Mouse (Mus musculus): ENCODE results near the gene Foxred2. TPM values are rescaled to one million over a fixed set of nuclear protein-coding genes. Genes with fewer than 3 reads are reported as not detected.
A peak's percentile ranks its signal among the peaks of the same experiment; 100 is the strongest.

The Foxred2 gene
- 10 to 100 TPM; 12.1 to 15.8 (median 14.5) TPM for total RNA-seq (2022)

DNA sequence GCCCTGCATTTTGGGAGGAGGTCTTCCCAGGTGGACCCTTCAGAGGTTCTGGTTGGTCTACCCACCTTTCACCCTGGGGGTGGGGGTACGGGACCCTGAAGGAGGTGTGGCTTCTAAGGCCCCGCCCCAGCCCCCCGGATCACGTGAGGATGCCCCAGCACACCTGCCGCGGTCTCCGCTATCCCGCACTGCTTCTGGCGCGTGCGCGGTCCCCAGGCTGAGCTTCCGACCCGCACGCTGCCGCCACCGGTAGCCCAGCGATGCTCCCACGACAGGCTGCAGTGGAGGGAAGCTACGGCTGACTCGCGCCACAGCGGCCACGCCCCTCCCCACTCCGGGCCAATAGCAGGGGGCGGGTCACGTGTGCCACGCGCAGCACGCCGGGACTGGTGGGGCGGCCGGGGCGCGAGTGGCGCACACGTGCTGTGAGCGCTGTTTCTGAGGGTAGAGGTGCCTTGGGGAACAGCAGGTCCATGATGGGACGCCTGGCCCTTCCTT lies at the start of gene Foxred2:
TSS of gene Foxred2 (minus strand) at position 319 of the 498 bp plus-strand sequence.
- peak; percentile 76 to 89 for DNase-seq (ENCODE audit: low spot score in 2 of 2)

DNA sequence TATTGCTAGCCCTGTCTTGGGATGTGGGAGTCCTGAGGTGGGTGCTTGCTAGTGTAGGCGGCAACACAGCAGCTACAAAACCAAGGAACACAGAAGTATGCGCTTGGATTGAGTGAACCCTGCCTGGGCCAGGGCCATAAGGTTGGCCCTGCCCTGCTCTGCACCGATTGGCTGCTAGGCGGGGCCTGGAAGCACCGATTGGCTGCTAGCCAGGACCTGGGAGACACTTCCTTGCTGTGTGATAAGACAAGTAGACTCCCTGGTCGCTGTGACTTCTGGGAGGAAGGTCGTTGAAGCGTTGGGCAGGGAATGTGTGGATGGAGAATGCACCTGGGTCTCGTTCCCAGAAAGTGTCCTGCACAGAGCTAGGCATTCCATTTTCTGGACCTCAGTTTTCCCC lies 47.4 kb upstream of the Foxred2 start:
- no peak for DNase-seq (ENCODE audit: low spot score in 2 of 2)

DNA sequence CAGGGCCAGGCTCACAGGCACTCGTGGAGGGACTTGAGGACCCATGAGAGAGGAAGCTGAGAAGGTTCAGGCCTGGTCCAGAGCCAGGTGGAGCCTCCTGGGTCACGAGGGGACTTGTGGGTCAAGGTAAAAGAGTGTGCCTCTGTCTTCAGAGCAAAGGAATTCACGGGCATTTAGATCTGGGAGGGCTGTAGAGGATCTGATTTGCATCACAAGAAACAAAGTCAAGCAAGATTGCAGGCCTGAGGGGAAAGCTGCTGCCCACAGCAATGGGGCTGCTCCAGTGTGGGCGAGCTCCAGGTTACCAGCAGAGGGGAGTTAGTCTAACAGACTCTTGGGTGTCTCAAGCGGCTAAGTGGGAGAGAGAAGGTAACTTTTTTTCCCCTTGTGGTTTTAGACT lies 44.9 kb upstream of the Foxred2 start:
- DNase-seq (ENCODE audit: low spot score in 2 of 2), result no peak

DNA sequence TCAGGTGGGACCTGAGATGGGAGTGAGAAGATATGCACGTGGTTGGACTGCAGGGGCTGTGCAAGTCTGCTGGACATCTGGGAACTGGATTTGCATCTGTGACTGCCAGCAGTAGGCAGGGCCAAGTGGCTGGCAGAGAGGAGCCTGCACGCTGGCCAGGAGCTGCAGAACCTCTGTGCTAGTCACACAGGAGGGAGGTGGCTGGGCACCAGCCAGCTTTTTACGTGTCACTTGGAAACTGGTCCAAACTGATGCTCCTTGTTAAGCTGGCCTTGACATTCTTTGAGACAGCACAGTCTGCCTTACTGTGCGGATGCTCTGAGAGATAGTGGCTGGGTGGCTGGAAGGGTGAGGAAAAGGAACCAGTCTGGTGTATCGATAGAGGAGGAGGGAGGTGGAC lies 32.0 kb upstream of the Foxred2 start:
- no peak for DNase-seq (ENCODE audit: low spot score in 2 of 2)

DNA sequence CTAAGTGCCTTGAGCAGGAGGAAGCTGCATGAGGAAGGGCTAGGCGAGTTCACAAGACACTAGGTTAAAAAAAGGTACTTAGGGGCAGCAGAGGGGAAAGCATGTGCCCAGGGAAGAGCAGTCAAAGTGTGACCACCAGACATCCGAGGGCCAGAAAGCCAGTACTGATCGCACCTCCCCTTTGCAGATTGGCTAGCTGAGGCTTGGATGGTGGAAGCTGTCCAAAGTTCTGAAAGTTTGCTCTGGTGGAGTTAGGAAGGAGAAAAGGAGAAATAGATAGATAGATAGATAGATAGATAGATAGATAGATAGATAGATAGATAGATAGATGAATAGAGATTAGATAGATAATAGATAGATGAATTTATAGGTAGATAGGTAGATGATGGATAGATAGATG lies 26.9 kb upstream of the Foxred2 start:
- no peak for DNase-seq (ENCODE audit: low spot score in 2 of 2)

DNA sequence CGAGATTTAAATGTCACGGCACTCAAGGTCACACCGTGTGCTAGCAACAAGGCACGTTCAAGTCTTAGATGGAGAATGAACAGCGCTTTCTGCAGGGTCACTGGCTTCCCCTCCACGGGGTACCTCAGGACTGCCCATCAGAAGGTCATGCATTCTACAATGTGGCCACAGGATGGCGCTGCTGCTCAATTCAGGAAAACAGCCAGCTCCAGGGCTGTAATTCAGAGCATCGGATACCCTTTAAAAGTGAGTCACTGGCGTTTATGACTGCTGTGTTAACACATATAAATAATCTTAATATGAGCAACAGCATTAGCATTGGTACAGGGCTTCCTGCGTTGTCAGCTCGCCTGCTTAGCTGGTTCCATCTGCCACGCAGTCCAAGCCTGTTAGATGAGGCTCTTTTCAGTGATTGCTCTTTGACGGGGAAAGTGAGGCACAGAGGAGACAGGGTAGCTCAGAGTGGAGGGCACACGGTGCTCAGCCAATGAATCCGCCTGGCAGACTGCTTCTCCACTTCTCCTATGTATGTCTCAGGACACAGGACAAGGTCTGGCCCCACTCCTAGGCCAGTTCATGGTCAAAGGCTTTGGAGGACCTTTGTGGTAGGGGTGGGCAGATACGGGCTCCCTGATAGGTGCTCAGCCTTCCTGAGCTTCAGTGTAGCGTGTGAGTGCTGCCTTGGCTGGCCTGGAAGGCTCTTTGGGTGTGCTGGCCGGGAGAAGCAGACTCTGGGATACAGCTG lies 25.8 kb upstream of the Foxred2 start:
- peak; percentile 44 to 82 for DNase-seq (ENCODE audit: low spot score in 2 of 2)

DNA sequence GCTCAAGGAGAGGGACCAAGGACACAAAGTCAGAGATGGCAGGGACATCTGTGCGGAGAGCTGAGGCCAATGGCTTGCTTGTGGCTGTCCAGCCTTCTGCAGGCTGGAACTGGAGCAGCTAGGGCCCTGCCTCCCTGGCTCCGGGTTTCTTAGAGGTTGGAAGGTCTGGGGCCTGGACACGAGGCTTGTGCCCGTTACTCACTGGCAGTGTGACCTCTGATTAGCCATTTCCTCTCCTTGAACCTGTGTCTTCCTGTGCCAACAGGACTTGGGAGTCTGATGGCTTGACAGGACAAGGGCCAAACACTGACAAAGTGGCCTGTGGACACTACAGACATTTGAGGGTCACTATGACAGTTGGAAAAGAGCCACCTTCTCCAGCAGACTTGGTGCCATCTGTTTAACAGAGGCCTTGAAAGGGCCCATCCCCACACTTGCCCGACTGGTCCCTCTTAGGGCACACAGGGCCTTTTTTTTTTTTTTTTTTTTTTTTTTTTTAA lies 24.7 kb upstream of the Foxred2 start:
- no peak for DNase-seq (ENCODE audit: low spot score in 2 of 2)

DNA sequence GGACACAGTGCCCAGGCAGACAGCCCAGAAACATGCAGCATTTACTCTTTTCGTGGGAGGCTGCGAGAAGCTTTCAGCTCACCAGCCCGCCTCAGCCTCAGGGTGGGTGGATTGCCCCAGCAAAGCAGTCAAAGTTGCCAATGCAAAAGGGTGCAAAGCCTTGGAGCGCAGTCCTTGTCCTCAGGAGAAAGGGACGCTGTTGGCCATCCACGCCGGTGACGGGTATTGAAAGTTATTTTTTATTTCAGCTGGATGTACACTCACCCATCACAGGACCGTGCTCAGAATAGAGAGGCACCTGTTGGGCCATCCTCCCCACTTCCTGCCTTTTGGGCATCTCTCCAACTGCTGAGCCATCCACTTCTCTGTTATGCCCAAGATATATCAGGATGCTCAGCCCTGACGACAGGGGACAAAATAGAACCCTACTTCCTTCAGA lies 22.9 kb upstream of the Foxred2 start:
- DNase-seq (ENCODE audit: low spot score in 2 of 2), result peak; percentile 43 to 75

DNA sequence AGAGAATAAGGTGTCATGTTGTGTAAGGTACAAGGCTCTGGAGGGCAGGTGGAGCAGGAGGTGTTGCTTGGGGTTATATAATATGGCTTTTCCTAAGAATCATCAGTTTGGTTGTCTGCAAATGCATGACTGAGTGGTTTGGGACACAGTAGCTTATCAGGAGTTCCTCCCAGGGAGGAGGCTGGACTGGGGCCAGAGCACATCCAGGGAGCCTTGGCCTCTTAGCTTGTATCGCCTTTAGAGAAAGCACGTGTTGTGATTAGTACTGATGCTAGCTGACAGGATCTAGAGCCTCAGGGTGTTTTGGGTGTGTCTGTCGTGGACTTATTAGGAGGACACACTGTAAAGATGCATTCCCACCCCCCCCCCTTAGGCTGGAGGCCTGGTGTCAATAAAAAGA lies 21.1 kb upstream of the Foxred2 start:
- DNase-seq (ENCODE audit: low spot score in 2 of 2), result no peak

DNA sequence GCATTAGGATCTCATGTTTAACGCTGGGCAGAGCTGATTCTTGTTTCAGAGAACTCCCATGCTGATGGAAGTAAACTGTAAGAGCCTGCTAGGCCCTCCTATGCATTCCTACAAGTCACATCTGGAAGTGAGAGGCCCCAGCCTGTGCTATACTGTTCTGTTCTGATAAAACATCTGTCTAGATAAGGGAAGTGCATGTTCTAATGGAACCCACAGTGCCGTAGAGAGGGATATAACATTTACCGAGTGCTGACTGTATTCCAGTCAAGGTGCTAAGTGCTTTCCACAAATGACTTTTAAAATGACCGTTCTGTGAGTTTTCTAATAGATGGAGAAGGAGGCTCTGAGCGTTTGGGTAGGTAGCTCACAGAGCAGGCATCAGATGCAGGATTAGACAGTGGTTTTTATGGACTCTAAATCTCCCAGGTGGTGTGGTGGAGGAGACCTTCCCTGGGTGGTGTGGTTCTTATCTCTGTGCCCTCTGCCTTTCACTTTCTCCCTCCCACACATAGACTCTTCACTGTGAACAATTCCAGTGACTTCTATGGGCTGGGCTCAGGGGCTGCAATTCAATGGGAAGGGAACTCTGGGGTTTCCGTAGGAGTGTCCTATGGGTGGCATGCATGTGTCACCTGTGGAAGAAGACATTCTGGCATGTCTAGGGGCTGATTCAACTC lies 17.8 kb upstream of the Foxred2 start:
- DNase-seq (ENCODE audit: low spot score in 2 of 2), result no peak

DNA sequence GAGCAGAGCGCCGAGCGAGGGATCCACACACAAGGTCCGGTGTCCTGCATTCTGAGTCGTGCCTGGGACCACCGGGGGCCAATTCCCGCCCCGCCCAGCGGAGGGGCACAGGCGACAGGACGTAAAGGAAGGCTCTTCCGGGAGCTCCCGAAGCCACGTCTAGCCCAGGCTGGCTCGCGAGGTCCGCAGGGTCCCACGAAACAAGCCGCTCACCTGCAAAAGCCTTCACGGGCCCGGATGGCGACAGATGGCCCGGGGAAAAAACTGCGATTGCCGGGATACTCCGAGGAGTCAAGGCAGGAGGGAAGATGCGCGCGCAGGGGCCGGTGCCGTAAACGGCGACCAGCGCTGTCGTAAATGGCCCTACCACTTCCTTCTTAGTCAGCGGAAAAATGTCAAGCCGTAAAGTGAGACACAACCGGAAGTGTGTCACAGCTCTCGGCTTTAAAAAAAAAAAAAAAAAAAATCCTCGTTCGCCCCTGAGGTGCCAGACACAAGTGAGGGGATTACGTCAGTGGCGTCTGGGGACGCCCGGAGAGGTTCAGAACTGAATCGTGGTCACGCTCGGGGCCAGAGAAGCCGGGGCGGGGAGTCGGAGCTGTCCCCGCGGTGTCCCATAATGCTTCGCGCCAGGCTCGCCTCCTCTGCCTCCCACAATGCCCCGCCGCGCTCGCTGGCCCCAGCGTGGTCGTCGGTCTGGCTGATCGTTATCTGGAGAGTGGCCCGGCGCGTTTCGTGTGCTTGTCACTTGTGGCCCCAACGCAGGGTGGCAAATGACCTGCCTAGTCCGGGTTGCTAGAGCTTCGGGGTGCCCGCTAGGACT lies 14.2 kb upstream of the Foxred2 start, which contains the start of gene Eif3d:
TSS of gene Eif3d (minus strand) at position 344 of the 823 bp plus-strand sequence.
- DNase-seq (ENCODE audit: low spot score in 2 of 2), result peak; percentile 97 to 100

DNA sequence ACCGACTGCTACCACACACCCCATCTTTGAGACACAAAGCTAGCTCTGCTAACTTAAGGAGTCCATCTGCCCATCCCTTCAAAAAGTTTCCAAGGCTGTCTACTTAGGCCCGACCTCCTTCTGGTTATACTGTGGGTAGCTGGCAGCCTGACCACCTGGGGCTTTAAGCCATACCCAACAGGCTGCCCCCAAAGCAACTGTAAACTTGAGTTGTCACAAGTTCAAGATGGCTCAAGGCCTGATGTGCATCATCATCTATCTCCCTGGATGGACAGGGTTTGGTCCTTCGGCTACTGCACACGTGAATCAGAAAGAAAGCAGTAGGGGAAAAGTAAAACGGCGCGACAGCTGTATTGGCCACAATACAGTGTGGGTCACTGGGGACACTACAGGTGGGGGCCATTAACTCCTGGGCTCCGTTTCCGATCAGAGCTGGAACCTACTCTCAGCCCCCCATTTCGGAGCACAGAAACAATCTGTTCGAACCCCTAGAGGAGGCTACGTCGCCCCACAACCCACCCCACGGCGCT lies 13.5 kb upstream of the Foxred2 start:
- no peak for DNase-seq (ENCODE audit: low spot score in 2 of 2)

DNA sequence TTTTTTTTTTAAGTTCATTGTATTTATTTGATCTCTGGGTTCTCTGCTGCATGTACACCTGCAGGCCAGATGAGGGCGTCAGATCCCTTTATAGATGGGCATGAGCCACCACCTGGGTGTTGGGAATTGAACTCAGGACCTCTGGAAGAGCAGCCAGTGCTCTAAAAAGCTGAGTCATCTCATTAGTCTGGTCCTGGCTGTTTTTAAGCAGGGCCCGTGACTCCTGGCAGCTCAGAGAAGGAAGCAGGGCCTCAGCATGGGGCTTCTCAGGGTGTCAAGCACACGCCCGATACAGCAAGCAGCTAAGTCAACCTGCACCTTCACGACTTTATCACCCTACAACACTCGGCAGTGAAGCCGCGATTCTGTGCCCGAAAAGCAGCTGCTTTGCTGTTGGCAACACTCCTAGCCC lies 8.6 kb upstream of the Foxred2 start:
- DNase-seq (ENCODE audit: low spot score in 2 of 2), result no peak

DNA sequence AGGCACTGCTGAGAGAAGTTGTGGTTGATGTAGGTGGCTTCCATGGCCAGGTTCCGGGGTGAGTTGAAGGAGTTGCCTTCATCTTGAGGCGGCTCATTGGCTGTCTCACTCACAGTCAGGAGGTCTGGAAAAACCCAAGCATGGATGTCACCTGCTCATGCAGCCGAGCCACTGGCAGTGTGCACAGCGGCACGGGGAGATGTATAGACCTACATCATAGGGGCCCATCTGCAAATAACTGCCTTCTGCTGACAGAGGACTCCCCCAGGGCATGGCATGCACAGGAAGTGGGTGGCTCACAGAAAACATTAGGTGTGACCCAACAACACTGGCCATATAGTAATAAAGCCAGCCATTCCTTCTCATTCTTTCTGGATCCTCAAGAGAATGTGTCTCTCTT lies 5.9 kb upstream of the Foxred2 start:
- DNase-seq (ENCODE audit: low spot score in 2 of 2), result no peak

DNA sequence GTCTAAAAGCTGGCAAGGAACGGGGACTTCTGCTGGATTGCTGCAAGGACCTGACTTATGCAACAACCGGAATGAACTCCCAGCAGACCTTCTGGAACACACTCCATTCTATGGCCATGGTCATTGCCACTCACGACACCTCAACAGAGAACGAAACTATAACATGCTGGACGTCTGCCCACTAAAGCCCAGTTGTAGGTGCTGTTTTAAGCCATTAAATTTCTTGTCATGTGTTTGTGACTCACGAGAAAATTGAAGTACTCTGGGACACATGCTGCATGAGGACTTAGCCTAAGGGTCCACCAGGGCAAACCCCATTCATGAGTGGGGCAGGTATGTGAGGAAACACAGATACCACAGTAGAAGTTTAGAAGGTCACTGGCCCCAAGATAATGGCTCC lies 4.2 kb upstream of the Foxred2 start:
- no peak for DNase-seq (ENCODE audit: low spot score in 2 of 2)

DNA sequence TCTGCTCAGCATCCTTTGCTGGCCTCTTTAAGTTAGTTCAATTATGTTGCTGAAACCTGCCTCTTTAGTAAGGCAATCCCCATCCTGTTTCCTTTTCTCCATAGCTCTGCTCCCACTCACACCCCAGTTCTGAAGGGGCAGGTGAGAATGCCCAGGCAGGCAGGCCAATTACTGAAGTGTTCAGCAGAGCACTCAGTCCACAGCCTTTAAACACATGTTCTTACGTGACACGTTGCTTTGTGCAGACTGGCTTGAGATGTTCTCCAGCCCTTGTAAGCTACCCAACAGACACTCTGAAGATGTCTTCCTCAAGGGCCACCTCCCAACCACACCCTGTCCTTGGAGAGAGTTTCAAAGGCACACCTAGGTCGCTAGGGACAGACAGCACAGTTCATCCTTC lies 1.5 kb upstream of the Foxred2 start:
- no peak for DNase-seq (ENCODE audit: low spot score in 2 of 2)

DNA sequence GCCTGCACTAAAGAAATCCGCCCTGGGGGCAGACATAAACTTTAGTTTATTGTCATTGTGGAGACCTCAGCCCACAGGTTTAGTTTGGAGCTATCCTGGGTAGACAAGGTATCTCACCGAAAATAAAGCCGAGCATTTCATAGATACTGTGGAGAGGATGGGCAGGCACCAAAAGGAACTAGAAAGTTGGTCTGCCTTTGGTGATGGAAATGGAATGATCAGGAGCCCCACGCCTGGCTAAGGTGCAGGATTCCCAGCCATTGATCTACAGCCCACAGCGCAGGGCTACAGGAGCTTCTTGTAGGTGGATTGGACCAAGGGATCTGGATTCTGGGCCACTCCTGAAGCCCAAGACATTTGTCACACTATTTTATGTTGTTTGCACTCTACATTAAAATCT lies 1.1 kb upstream of the Foxred2 start:
- no peak for DNase-seq (ENCODE audit: low spot score in 2 of 2)

DNA sequence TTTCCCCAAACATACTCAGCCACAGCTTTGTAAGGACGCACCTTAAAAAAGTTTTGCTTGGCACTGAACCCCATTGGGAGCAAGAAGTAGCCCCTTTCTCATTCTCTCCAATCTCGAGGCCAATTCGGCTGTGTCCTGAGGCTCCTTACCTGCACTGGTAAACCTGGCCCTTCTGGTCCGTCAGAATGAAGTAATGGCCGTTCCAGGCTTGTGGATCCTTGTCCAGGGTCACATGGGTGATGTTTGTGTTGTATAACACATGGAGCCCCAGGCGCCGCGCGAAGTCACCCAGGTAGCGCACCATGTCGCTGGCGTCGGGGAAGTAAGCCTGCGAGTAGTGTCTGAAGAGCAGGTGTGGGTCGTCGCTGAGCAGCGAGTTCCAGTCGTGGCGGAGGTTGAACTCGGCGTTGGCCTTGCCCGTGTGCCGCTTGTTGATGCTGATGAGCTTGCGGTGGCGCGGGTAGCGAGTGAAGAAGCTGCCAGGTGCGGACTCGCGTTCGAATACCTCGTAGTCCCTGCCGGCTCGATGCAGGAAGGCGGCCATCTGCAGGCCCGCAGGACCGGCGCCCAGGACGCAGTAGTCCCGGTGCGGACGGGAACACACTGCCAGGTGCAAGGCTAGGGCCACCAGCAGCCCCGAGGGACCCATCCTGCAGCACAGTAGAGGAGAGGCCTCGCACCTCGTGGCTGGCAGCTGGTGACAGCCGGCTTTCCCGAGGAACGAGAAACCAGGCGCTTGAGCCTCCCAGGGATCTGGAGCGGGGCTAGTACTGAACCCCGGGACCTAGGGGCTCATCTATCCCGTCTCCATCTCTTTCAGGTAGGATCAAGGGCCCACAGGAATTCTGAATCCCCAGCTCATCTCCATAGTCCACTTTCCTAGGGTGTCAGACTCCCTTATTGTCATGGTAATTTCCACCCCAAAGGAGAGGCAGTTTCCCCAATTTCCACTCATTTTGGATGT lies 800 bp downstream of the Foxred2 start:
- DNase-seq (ENCODE audit: low spot score in 2 of 2), result no peak

DNA sequence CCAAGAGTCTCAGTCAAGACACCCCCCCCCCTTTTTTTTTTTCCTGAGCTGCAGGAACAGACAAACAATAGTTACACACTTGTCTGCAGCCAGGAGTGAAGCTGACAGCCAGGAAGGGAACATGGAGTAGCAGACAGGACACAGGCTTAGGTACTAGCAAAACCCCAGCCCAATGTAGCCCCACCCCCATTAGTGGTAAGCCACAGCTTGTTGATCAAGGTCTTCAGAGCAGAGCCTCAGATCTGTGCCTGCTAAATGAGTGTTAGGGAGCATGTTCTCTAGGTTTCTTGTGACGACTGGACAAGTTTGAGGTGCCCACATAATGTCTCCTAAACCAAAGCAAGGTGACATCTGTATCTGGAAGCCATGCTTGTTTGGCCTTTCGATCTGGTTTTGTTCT lies 2.2 kb downstream of the Foxred2 start:
- DNase-seq (ENCODE audit: low spot score in 2 of 2), result no peak

DNA sequence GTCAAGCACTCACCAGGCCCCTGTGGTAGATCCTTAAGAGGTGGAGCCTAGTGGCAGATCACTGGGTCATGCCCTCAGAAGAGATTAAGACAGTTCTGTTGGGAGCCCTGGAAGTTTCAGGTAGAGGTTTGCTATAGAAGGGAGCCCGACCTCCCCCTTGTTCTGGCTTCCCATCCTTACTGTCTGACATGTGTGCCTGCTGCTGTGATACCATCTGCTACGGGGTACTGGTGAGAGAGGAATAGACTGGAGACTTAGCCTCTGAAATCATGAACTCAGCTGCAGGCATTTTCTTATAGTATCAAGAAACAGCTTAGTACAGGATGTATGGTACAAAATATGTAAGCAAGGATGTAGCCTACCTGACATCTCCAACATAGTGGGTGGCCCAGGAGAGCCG lies 3.6 kb downstream of the Foxred2 start:
- no peak for DNase-seq (ENCODE audit: low spot score in 2 of 2)
